Mouse (Mus musculus) cerebellum, postnatal 4 days (tissue): ENCODE measurements around the gene Myadml2.
A peak's percentile ranks its signal among the peaks of the same experiment; 100 is the strongest.

Experiments used
- DNase-seq, 2 experiments: peaks; one replicate each; pipeline ENCODE4 v3.0.0; 2022; ENCODE audit warnings: low spot score in 2 of 2, mixed read lengths in 1 of 2

Gene Myadml2

GRCm38 (mm10) chr11:120612763-120613162 is 35.2 kb downstream of the Myadml2 start:
- DNase-seq, result peak; percentile 65 to 86

- no peak for DNase-seq
These were observed 37.4 kb downstream of the Myadml2 start for GRCm38 (mm10) chr11:120610477-120611046.

GRCm38 (mm10) chr11:120609250-120609649 is 38.7 kb downstream of the Myadml2 start:
- DNase-seq, result no peak

GRCm38 (mm10) chr11:120608241-120609034 is 39.5 kb downstream of the Myadml2 start, which contains the start of gene Npb:
TSS of gene Npb (plus strand) at chr11:120608477.
- no peak for DNase-seq

- DNase-seq, result no peak
These were observed 41.2 kb downstream of the Myadml2 start for GRCm38 (mm10) chr11:120606764-120607163.

GRCm38 (mm10) chr11:120605667-120606066 is 42.3 kb downstream of the Myadml2 start:
- DNase-seq, result no peak

GRCm38 (mm10) chr11:120603545-120603944 is 44.4 kb downstream of the Myadml2 start:
- no peak for DNase-seq

- no peak for DNase-seq
These were observed 47.2 kb downstream of the Myadml2 start for GRCm38 (mm10) chr11:120600716-120601115.

GRCm38 (mm10) chr11:120598990-120599549 is 48.9 kb downstream of the Myadml2 start:
- no peak for DNase-seq

- peak; percentile 82 to 94 for DNase-seq
These were observed 49.5 kb downstream of the Myadml2 start, which contains the start of the genes Alyref and Anapc11 for GRCm38 (mm10) chr11:120598283-120598989. TSS of gene Alyref (minus strand) at chr11:120598365. TSS of gene Anapc11 (plus strand) at chr11:120598421.

GRCm38 (mm10) chr11:120597240-120598235 is 50.4 kb downstream of the Myadml2 start:
- peak in 1 of 2 experiments; percentile 27 for DNase-seq
